14 mouse cellular contexts compared by ENCODE assay signal in the genomic region with DNA sequence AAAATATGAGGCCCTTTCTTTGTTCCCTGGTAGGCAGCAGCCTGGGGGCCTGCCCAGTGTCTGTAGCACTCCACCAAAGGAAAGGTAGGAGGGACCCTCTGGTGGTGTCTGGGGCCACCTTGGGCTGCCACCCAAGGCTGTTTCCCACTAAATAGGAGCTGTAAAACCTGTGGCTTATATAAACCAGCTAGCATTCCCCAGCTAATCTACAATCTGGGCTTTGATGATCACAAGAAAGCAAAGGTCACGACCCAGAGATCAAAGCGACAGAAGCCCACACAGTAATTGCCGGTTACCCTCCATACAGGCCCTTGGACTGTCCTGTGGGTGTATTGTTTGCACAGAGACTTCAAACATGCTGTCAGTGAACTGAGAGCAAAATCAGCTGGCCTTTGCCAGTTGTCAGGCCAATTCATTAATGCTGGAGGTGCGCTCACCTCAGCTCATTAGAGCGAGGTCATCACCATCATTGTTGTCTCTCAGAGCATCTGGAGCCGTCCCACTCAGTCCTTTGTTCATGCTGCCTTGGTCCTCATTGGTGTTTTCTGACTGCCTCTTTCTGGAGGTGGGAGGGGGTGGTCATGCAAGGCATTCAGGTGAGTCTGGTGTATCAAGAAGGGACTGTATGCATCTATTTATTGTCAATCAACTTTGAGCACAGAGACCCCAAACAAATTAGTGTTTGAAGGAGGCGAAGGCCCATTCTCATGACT.
A peak's percentile ranks its signal among the peaks of the same experiment; 100 is the strongest.
DNase-seq lines count a peak whose midpoint lies in the region; ATAC-seq lines count a peak whose summit lies in the region.
"Had no signal": no experiment of that assay in that cellular context is flagged by ENCODE, and none has a peak within 500 bp of the region (broad histone marks: within the 10 kb centered on the region; RNA-seq: fewer than 3 reads in every experiment).

No protein-coding gene starts in this region.

- intact Hi-C loops in left cerebral cortex, postnatal 25 days (cut with DNase I): no loop called here

- no peak overlapping the region for H3K4me2 ChIP-seq in midbrain, embryonic 12.5 days (replicated peaks)
- no peak overlapping the region for H3K4me2 ChIP-seq in midbrain, embryonic 16.5 days (ENCODE audit: low read length)
- H3K4me2 ChIP-seq: limb, embryonic 13.5 days had no signal

- H3K27ac ChIP-seq in heart, embryonic 10.5 days: peak overlapping the region; percentile 47; the same call in 1 of the 2 replicates
- no peak overlapping the region; the same call in 1 of the 2 replicates for H3K27ac ChIP-seq in midbrain, embryonic 12.5 days (replicated peaks)
- H3K27ac ChIP-seq in midbrain, embryonic 16.5 days (ENCODE audit: low read length): no peak overlapping the region
- H3K27ac ChIP-seq: heart, adult 2 months; limb, embryonic 13.5 days had no signal

- peak; percentile 34; the same call in 1 of the 2 replicates for ATAC-seq in midbrain, embryonic 12.5 days (ENCODE audit: low FRiP score, low read depth)
- no peak for ATAC-seq in midbrain, embryonic 16.5 days

- H3K4me3 ChIP-seq in heart, embryonic 10.5 days: no peak overlapping the region
- H3K4me3 ChIP-seq in midbrain, embryonic 12.5 days: no peak overlapping the region
- H3K4me3 ChIP-seq in midbrain, embryonic 16.5 days (ENCODE audit: low read depth, low read length): no peak overlapping the region
- H3K4me3 ChIP-seq: heart, adult 2 months; limb, embryonic 13.5 days; myocyte had no signal

- H3K9ac ChIP-seq in midbrain, embryonic 12.5 days (replicated peaks): no peak overlapping the region
- no peak overlapping the region for H3K9ac ChIP-seq in midbrain, embryonic 16.5 days (ENCODE audit: low read depth, low read length)
- H3K9ac ChIP-seq: limb, embryonic 13.5 days had no signal

- H3K4me1 ChIP-seq in heart, embryonic 10.5 days: peaks cover 37% of the 10 kb centered on the region
- no peaks in the 10 kb centered on the region; the same call in 1 of the 2 replicates for H3K4me1 ChIP-seq in midbrain, embryonic 12.5 days
- no peaks in the 10 kb centered on the region for H3K4me1 ChIP-seq in midbrain, embryonic 16.5 days (ENCODE audit: control insufficient read depth, insufficient read depth, low read length)

- H3K9me3 ChIP-seq in heart, embryonic 10.5 days: no peaks in the 10 kb centered on the region
- no peaks in the 10 kb centered on the region for H3K9me3 ChIP-seq in midbrain, embryonic 12.5 days
- no peaks in the 10 kb centered on the region for H3K9me3 ChIP-seq in midbrain, embryonic 16.5 days (replicated peaks; ENCODE audit: control insufficient read depth, low read length, poor library complexity, severe bottlenecking)
- H3K9me3 ChIP-seq: limb, embryonic 13.5 days had no signal

- WGBS in heart, embryonic 10.5 days: 55% methylated on average over 7 of the region's 7 CpGs
- WGBS in midbrain, embryonic 12.5 days: 22% methylated on average over 7 of the region's 7 CpGs
- WGBS in midbrain, embryonic 16.5 days: 25% methylated on average over 7 of the region's 7 CpGs

- no peaks in the 10 kb centered on the region for H3K36me3 ChIP-seq in heart, embryonic 10.5 days
- no peaks in the 10 kb centered on the region for H3K36me3 ChIP-seq in midbrain, embryonic 12.5 days
- H3K36me3 ChIP-seq in midbrain, embryonic 16.5 days (ENCODE audit: control insufficient read depth, insufficient read depth, low read length): no peaks in the 10 kb centered on the region
- H3K36me3 ChIP-seq: limb, embryonic 13.5 days had no signal

- no peak for DNase-seq in heart, embryonic 10.5 days (ENCODE audit: low spot score)
- DNase-seq in heart, adult 9 months (ENCODE audit: low spot score in 2 of 2): no peak
- peak; percentile 22 for DNase-seq in liver
- DNase-seq in urinary bladder, postnatal 4 days (ENCODE audit: low spot score in 2 of 2): no peak
- no peak for DNase-seq in left cerebral cortex, postnatal 25 days (ENCODE audit: low spot score in 2 of 2)
- no peak for DNase-seq in cerebellum, postnatal 10 days
- DNase-seq: adrenal gland, postnatal 14 days; cerebellum, postnatal 36 days; heart, adult 2 months; kidney, postnatal 10 days had no signal

- peaks cover 5% of the 10 kb centered on the region for H3K27me3 ChIP-seq in heart, embryonic 10.5 days (ENCODE audit: insufficient read depth, poor library complexity, severe bottlenecking)
- H3K27me3 ChIP-seq in midbrain, embryonic 12.5 days: peaks cover 12% of the 10 kb centered on the region; the same call in 1 of the 2 replicates
- no peaks in the 10 kb centered on the region for H3K27me3 ChIP-seq in midbrain, embryonic 16.5 days (ENCODE audit: control insufficient read depth, insufficient read depth, low read depth, low read length)
